Mouse (Mus musculus) spleen, postnatal 10 days (tissue): ENCODE results near the gene Cchcr1.
"Not testable (repeated sequence)": the region's sequence is repeated elsewhere in the genome, so short reads cannot be mapped to it uniquely, and the experiment has no call there.

ENCODE experiments used
- DNase-seq, 2 experiments: peaks; one replicate each; pipeline ENCODE4 v3.0.0; 2021 to 2022; ENCODE audit warnings: low spot score in 2 of 2

The Cchcr1 gene

GRCm38 (mm10) chr17:35516652-35517500 lies at the start of gene Cchcr1, which contains the start of gene Tcf19:
Gene Cchcr1 (plus strand): TSS chr17:35517100.
Gene Tcf19 (minus strand): TSS chr17:35516824.
- peak; percentile 93 to 97 for DNase-seq

GRCm38 (mm10) chr17:35468936-35469335 lies 48.0 kb upstream of the Cchcr1 start:
- not testable (repeated sequence) for DNase-seq

GRCm38 (mm10) chr17:35469842-35470751 lies 46.8 kb upstream of the Cchcr1 start, which contains the start of gene H2-Q10:
Gene H2-Q10 (plus strand): TSS chr17:35470089.
- DNase-seq: no peak

- DNase-seq: peak; percentile 30 to 72
Observed at GRCm38 (mm10) chr17:35484066-35484465, 32.8 kb upstream of the Cchcr1 start.

- DNase-seq: no peak
Observed at GRCm38 (mm10) chr17:35485702-35486101, 31.2 kb upstream of the Cchcr1 start.

- DNase-seq: no peak
Observed at GRCm38 (mm10) chr17:35486726-35487125, 30.2 kb upstream of the Cchcr1 start.

GRCm38 (mm10) chr17:35488041-35488440 lies 28.9 kb upstream of the Cchcr1 start:
- DNase-seq: no peak

- no peak for DNase-seq
Observed at GRCm38 (mm10) chr17:35490320-35490719, 26.6 kb upstream of the Cchcr1 start.

GRCm38 (mm10) chr17:35497124-35497523 lies 19.8 kb upstream of the Cchcr1 start:
- no peak for DNase-seq

- no peak for DNase-seq
Observed at GRCm38 (mm10) chr17:35502226-35502625, 14.7 kb upstream of the Cchcr1 start.

GRCm38 (mm10) chr17:35502762-35503161 lies 14.1 kb upstream of the Cchcr1 start:
- no peak for DNase-seq

- DNase-seq: no peak
Observed at GRCm38 (mm10) chr17:35503849-35504248, 13.1 kb upstream of the Cchcr1 start.

- DNase-seq: no peak
Observed at GRCm38 (mm10) chr17:35504628-35505481, 12.0 kb upstream of the Cchcr1 start.

GRCm38 (mm10) chr17:35505776-35506175 lies 11.1 kb upstream of the Cchcr1 start, which contains the start of gene Pou5f1:
Gene Pou5f1 (plus strand): TSS chr17:35506018.
- no peak for DNase-seq

GRCm38 (mm10) chr17:35506881-35507280 lies 10.0 kb upstream of the Cchcr1 start:
- DNase-seq: no peak

- DNase-seq: no peak
Observed at GRCm38 (mm10) chr17:35507556-35508260, 9.2 kb upstream of the Cchcr1 start.

GRCm38 (mm10) chr17:35508279-35508678 lies 8.6 kb upstream of the Cchcr1 start:
- DNase-seq: not testable (repeated sequence)

GRCm38 (mm10) chr17:35509284-35509683 lies 7.6 kb upstream of the Cchcr1 start:
- DNase-seq: peak in 1 of 2 experiments; percentile 58

- no peak for DNase-seq
Observed at GRCm38 (mm10) chr17:35512916-35513626, 3.8 kb upstream of the Cchcr1 start.

- DNase-seq: peak; percentile 91 to 92
Observed at GRCm38 (mm10) chr17:35513886-35514285, 3.0 kb upstream of the Cchcr1 start.
